ENCODE assay signal across 21 mouse cellular contexts in genomic region chr5:117629570-117629969, GRCm38 (mm10).
"Had no signal": no experiment of that assay in that cellular context is flagged by ENCODE, and none has a peak within 500 bp of the region (broad histone marks: within the 10 kb centered on the region; RNA-seq: fewer than 3 reads in every experiment).

No protein-coding gene starts in this region.

- H3K27me3 ChIP-seq: hindbrain, embryonic 12.5 days; hindbrain, embryonic 15.5 days; intestine, embryonic 15.5 days; limb, embryonic 15.5 days; liver, embryonic 12.5 days had no signal

- H3K9me3 ChIP-seq: heart, embryonic 10.5 days; heart, embryonic 12.5 days; hindbrain, embryonic 10.5 days; hindbrain, embryonic 12.5 days; hindbrain, embryonic 15.5 days; intestine, embryonic 15.5 days; limb, embryonic 13.5 days; limb, embryonic 15.5 days; liver, embryonic 12.5 days had no signal

- H3K36me3 ChIP-seq: heart, embryonic 10.5 days; heart, embryonic 12.5 days; hindbrain, embryonic 10.5 days; hindbrain, embryonic 12.5 days; hindbrain, embryonic 15.5 days; intestine, embryonic 15.5 days; limb, embryonic 13.5 days; limb, embryonic 15.5 days; liver, embryonic 12.5 days had no signal

- H3K4me1 ChIP-seq: heart, embryonic 12.5 days; intestine, embryonic 15.5 days; limb, embryonic 15.5 days; liver, embryonic 12.5 days had no signal

- DNase-seq: gastrocnemius, postnatal 25 days; heart, adult 18-20 months; heart, postnatal 10 days; heart, postnatal 4 days; kidney, adult 18-20 months; kidney, adult 8-10 months; kidney, postnatal 10 days; kidney, postnatal 25 days; kidney, postnatal 4 days had no signal

- H3K4me3 ChIP-seq: heart, embryonic 10.5 days; heart, embryonic 12.5 days; hindbrain, embryonic 10.5 days; hindbrain, embryonic 12.5 days; hindbrain, embryonic 15.5 days; intestine, embryonic 15.5 days; layer of hippocampus, adult 2 months; left cerebral cortex, adult 2 months; limb, embryonic 13.5 days; limb, embryonic 15.5 days; liver, embryonic 12.5 days had no signal

- H3K27ac ChIP-seq: heart, embryonic 10.5 days; hindbrain, embryonic 10.5 days; hindbrain, embryonic 12.5 days; hindbrain, embryonic 15.5 days; intestine, embryonic 15.5 days; left cerebral cortex, adult 2 months; limb, embryonic 13.5 days; limb, embryonic 15.5 days; liver, embryonic 12.5 days; liver, embryonic 14.5 days had no signal
